Mouse (Mus musculus) ES-E14 (cell line): Measurements from ENCODE around the gene 4930512M02Rik. TPM values are rescaled to one million over a fixed set of nuclear protein-coding genes. Genes with fewer than 3 reads are reported as not detected.

ENCODE experiments used
- DNase-seq: peaks from one replicate; pipeline ENCODE4 v3.0.0-alpha.2; 2013; ENCODE audit warnings: low read depth, low spot score
- H3K27ac ChIP-seq: 2 replicates; pipeline ENCODE4 v1.5.1; 2012; ENCODE audit warnings: low read depth, mild to moderate bottlenecking, low read length, moderate library complexity, mixed read lengths; ENCODE audit not compliant: poor library complexity, insufficient read depth, severe bottlenecking
- H3K36me3 ChIP-seq: 2 replicates; pipeline ENCODE4 v1.6.1; 2012; ENCODE audit warnings: mild to moderate bottlenecking, low read length, moderate library complexity, mixed read lengths; ENCODE audit not compliant: control insufficient read depth, poor library complexity, insufficient read depth, severe bottlenecking
- H3K4me1 ChIP-seq, 2 experiments: fragments of 150-350 bp in 1 of 2; sonication (generic) in 1 of 2; 2 replicates each; pipeline ENCODE4 v1.6.1; 2012; ENCODE audit warnings: low read length in 2 of 2, mild to moderate bottlenecking in 1 of 2, mixed read lengths in 1 of 2; ENCODE audit not compliant: control insufficient read depth in 2 of 2, insufficient read depth in 2 of 2, poor library complexity in 1 of 2
- H3K4me3 ChIP-seq, 2 experiments: fragments of 150-350 bp in 1 of 2; sonication (generic) in 1 of 2; 2 replicates each; pipeline ENCODE4 v1.5.1; 2012; ENCODE audit warnings: low read length in 2 of 2, low read depth in 1 of 2, mild to moderate bottlenecking in 1 of 2, mixed read lengths in 1 of 2; ENCODE audit not compliant: insufficient read depth in 1 of 2, poor library complexity in 1 of 2, severe bottlenecking in 1 of 2
- H3K9ac ChIP-seq: 2 replicates; pipeline ENCODE4 v1.6.1; 2012; ENCODE audit warnings: low read depth, mild to moderate bottlenecking, low read length, mixed read lengths; ENCODE audit not compliant: poor library complexity, insufficient read depth, severe bottlenecking
- H3K9me3 ChIP-seq: fragments of 150-350 bp; sonication (generic); 2 replicates; pipeline ENCODE4 v1.6.1; 2012; ENCODE audit warnings: low read depth, mild to moderate bottlenecking, low read length; ENCODE audit not compliant: control insufficient read depth, insufficient read depth
- CHD2 ChIP-seq: IDR thresholded peaks from 2 replicates; pipeline ENCODE4 v1.6.1; 2014; ENCODE audit warnings: mild to moderate bottlenecking, low read depth, low read length, inconsistent platforms
- HCFC1 ChIP-seq: IDR thresholded peaks from 2 replicates; pipeline ENCODE4 v1.6.1; 2012; ENCODE audit warnings: low read length, inconsistent platforms, borderline replicate concordance; ENCODE audit not compliant: insufficient read depth
- MAFK ChIP-seq: IDR thresholded peaks from 2 replicates; pipeline ENCODE4 v1.6.1; 2014; ENCODE audit warnings: mild to moderate bottlenecking, low read depth, low read length, inconsistent platforms; ENCODE audit not compliant: insufficient read depth
- ZC3H11A ChIP-seq: IDR thresholded peaks from 2 replicates; pipeline ENCODE4 v1.6.1; 2012; ENCODE audit warnings: low read depth, mild to moderate bottlenecking, inconsistent platforms, low read length, borderline replicate concordance
- ZNF384 ChIP-seq: IDR thresholded peaks from 2 replicates; pipeline ENCODE4 v1.6.1; 2012; ENCODE audit warnings: low read depth, low read length, inconsistent platforms
- in situ Hi-C, 2 experiments: fragments of 600-800 bp; cut with MboI; formaldehyde crosslinking; loops; one replicate each; pipeline ENCODE4 v1.15.1; 2025; ENCODE audit warnings: low sequenced_read_pairs in 2 of 2, inconsistent platforms in 1 of 2; ENCODE audit not compliant: unreplicated experiment in 2 of 2
- total RNA-seq: library from RNA; depleted of rRNA; stranded (reverse); fragments of 300-350 nt; gene quantifications from 2 replicates; pipeline ENCODE4 v1.2.3, GENCODE M21; 2012

The 4930512M02Rik gene
- total RNA-seq, 1 experiment: not detected

DNA sequence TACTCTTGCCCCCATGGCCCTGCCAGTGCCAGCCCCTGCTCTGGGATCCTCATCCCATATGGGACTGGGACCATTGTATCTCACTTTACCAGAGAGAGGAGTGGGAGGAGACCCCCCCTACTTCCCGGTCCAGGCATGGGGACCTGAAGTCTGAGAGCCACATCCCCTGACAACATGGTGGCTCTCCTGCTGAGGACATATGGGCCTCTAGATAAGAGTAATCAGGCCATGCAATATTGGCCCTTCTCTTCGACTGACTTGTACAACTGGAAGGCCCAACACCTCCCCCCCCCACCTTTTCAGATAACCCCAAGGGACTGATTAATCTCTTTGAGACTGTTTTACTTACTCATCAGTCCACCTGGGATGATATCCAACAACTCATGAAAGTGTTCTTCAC is 18.4 kb downstream of the 4930512M02Rik start:
- no peak for TF ChIP-seq ZNF384
- TF ChIP-seq CHD2: no peak
- TF ChIP-seq HCFC1: no peak
- TF ChIP-seq MAFK: no peak
- no peak for TF ChIP-seq ZC3H11A
- no peak overlapping the region for H3K4me3 ChIP-seq
- no peaks in the 10 kb centered on the region for H3K9me3 ChIP-seq
- in situ Hi-C loops: no loop called here
- no peak overlapping the region for H3K27ac ChIP-seq
- no peak for DNase-seq
- H3K4me1 ChIP-seq: no peaks in the 10 kb centered on the region
- no peaks in the 10 kb centered on the region for H3K36me3 ChIP-seq
- H3K9ac ChIP-seq: no peak overlapping the region

DNA sequence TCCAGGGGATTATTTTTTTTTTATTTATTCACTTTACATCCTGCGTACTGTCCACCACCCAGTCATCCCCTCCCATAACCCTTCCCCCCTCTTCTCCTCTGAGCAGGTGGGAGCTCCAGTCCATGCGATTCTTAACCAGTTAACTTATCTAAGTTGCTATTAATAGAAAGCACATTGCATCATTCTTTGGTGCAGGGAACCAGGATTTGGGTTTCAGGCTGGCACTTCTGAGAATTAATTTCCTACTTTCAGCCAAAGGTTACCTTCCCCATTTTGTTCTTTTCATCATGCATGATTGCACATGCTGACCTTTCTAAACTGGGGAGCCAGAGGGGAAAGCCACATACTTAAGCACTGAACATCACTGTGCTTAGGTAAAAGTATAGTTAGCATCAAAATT is 40.3 kb downstream of the 4930512M02Rik start:
- in situ Hi-C loops: no loop called here
- Histone ChIP-seq H3K9me3 (no peaks in the 10 kb centered on the region), H3K4me1 (no peaks in the 10 kb centered on the region), H3K27ac (no peak overlapping the region), H3K9ac (no peak overlapping the region), H3K36me3 (no peaks in the 10 kb centered on the region), H3K4me3 (no peak overlapping the region)
- TF ChIP-seq MAFK: no peak
- no peak for TF ChIP-seq ZNF384
- TF ChIP-seq HCFC1: no peak
- no peak for TF ChIP-seq ZC3H11A
- TF ChIP-seq CHD2: no peak
- DNase-seq: no peak

DNA sequence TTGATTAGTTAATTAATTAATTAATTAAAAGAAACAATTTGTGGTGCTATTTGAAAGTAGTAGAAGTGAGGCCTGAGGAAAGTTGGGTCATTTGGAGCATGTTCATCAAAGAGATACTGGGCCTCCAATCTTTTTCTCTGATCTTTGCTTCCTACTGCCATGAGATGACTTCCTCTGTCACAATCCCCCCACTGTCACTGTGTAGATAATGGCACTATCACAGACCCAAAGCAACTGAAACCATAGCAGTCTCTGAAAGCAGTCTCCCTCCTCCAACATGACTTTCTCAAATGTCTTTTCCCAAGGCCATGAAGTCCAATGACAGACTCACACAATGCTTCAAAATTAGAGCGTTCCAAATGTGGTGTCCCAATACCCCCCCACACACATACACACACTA is 41.2 kb downstream of the 4930512M02Rik start:
- Histone ChIP-seq H3K9ac (no peak overlapping the region), H3K36me3 (no peaks in the 10 kb centered on the region), H3K27ac (no peak overlapping the region), H3K4me1 (no peaks in the 10 kb centered on the region), H3K9me3 (no peaks in the 10 kb centered on the region), H3K4me3 (no peak overlapping the region)
- TF ChIP-seq CHD2 (no peak), ZC3H11A (no peak), MAFK (no peak), ZNF384 (no peak), HCFC1 (no peak)
- DNase-seq: no peak
- in situ Hi-C loops: no loop called here

DNA sequence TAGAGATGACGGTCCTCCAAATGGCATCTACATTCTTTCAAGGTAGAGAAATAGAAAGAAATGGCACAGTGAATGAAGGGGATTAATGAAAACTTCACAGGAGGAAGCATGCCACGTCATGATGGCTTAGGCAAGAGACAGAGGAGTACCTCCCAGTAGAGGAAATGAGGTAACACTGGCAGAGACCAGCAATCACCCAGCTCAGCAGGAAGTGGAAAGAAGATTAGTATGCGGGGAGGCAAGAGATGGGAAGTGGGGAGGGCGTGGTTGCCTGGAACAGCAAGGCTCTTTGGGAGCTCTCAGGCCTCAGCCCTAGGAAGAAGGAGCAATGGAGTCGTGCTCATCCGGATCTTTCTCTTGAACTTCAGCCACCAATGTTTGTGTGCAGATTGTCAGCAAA is 53.9 kb downstream of the 4930512M02Rik start:
- H3K4me1 ChIP-seq: no peaks in the 10 kb centered on the region; a peak in 1 of 4 replicates
- peak; percentile 2 for DNase-seq
- no peak overlapping the region for H3K9ac ChIP-seq
- no peak overlapping the region for H3K27ac ChIP-seq
- no peak for TF ChIP-seq CHD2
- no peaks in the 10 kb centered on the region for H3K9me3 ChIP-seq
- in situ Hi-C loops: loop anchor here (25.0 kb wide), 1 partner anchor 164 kb away; no protein-coding TSS in a partner anchor
- no peak overlapping the region for H3K4me3 ChIP-seq
- no peaks in the 10 kb centered on the region for H3K36me3 ChIP-seq

DNA sequence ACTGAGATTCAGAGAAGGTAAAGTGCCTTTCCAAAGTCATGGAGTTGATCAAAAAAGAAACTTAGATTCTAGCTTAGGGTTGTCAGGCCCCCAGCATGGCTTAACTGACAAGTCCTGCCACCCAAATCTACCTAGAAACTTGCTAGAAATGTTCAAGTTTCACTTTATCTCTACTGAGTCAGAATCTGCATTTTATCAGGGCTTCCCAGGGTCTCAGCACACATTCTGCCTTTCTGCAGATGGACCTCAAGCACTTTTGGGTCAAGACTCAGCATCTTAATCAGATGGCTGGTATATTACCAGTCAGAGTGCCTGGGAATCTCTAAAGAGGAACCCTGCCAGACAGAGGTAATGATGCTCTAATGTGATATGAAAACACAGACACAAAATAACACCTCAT is 56.9 kb downstream of the 4930512M02Rik start:
- TF ChIP-seq ZNF384: no peak
- TF ChIP-seq HCFC1: no peak
- no peak for TF ChIP-seq MAFK
- TF ChIP-seq CHD2: no peak
- no peak for TF ChIP-seq ZC3H11A
- H3K4me1 ChIP-seq: no peaks in the 10 kb centered on the region; a peak in 1 of 4 replicates
- no peaks in the 10 kb centered on the region for H3K9me3 ChIP-seq
- H3K4me3 ChIP-seq: no peak overlapping the region
- no peak overlapping the region for H3K27ac ChIP-seq
- no peak overlapping the region for H3K9ac ChIP-seq
- in situ Hi-C loops: loop anchor here (25.0 kb wide), 1 partner anchor 167 kb away; no protein-coding TSS in a partner anchor
- no peaks in the 10 kb centered on the region for H3K36me3 ChIP-seq
- DNase-seq: no peak
